Mouse (Mus musculus): Measurements from ENCODE around the gene Bex6. TPM values are rescaled to one million over a fixed set of nuclear protein-coding genes. Genes with fewer than 3 reads are reported as not detected.
A peak's percentile ranks its signal among the peaks of the same experiment; 100 is the strongest.

Gene Bex6
- polyA plus RNA-seq, 1 experiment from 2014 or later, result not detected

- no peak overlapping the region for H3K9ac ChIP-seq
Observed at GRCm38 (mm10) chr16:32147589-32148207, 31.9 kb upstream of the Bex6 start.

GRCm38 (mm10) chr16:32153976-32154375 lies 25.6 kb upstream of the Bex6 start:
- H3K27me3 ChIP-seq (ENCODE audit: insufficient read depth, low read length), result no peaks in the 10 kb centered on the region
- H3K4me1 ChIP-seq (ENCODE audit: insufficient read depth), result no peaks in the 10 kb centered on the region
- no peak for TF ChIP-seq CTCF (IDR thresholded peaks at IDR 0.05; ENCODE audit: low read depth)
- H3K9me3 ChIP-seq (ENCODE audit: low read depth, low read length), result no peaks in the 10 kb centered on the region
- no peak overlapping the region for H3K27ac ChIP-seq (ENCODE audit: low read depth)
- ATAC-seq (ENCODE audit: insufficient read depth), result no peak
- 56% methylated on average over 1 of the region's 1 CpGs for WGBS
- DNase-seq, result no peak
- H3K36me3 ChIP-seq (ENCODE audit: insufficient read depth), result no peaks in the 10 kb centered on the region
- no peak overlapping the region for H3K4me2 ChIP-seq
- peak overlapping the region; percentile 13; the same call in 1 of the 2 replicates for H3K9ac ChIP-seq
- H3K4me3 ChIP-seq (ENCODE audit: low read depth, low read length), result no peak overlapping the region

More at GRCm38 (mm10) chr16:32147589-32148207, 31.9 kb upstream of the Bex6 start:
- DNase-seq (peak; percentile 15), ATAC-seq (ENCODE audit: insufficient read depth) (0 out of 2 replicates have a peak, but pooled peaks have one; percentile 49)
- no peak overlapping the region for H3K4me3 ChIP-seq (ENCODE audit: low read depth, low read length)
- no peak overlapping the region for H3K27ac ChIP-seq (ENCODE audit: low read depth)
- H3K4me1 ChIP-seq (ENCODE audit: insufficient read depth), result no peaks in the 10 kb centered on the region
- peaks cover 16% of the 10 kb centered on the region; the same call in 1 of the 2 replicates for H3K9me3 ChIP-seq (ENCODE audit: low read depth, low read length)
- WGBS, result 61% methylated on average over 10 of the region's 13 CpGs
- H3K36me3 ChIP-seq (ENCODE audit: insufficient read depth), result peaks cover 11% of the 10 kb centered on the region; the same call in 1 of the 2 replicates
- no peak for TF ChIP-seq CTCF (IDR thresholded peaks at IDR 0.05; ENCODE audit: low read depth)
- H3K4me2 ChIP-seq, result peak overlapping the region; percentile 39
- H3K27me3 ChIP-seq (ENCODE audit: insufficient read depth, low read length), result no peaks in the 10 kb centered on the region

DNA sequence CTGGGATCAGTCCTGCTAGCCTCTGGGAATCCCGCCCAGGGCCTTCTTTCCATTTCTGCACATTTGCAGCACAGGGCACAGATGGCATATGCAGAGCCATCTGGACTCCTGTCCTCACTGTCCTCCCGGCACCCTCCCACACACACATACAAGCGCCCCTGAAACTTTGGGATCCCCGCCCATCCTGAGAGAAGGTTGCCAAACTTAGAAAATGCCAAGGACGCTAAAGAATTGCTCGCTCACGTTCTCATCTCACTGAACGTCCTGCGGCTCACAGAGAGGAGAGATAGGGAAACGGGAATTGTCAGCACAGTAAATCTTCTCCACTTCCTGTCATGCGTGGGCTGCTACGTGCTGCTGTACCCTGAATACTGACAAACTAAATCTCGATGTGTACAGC lies 25.2 kb upstream of the Bex6 start:
- Histone ChIP-seq H3K36me3 (ENCODE audit: insufficient read depth) (no peaks in the 10 kb centered on the region), H3K9me3 (ENCODE audit: low read depth, low read length) (no peaks in the 10 kb centered on the region), H3K4me1 (ENCODE audit: insufficient read depth) (no peaks in the 10 kb centered on the region), H3K9ac (peak overlapping the region; percentile 13), H3K4me2 (no peak overlapping the region), H3K4me3 (ENCODE audit: low read depth, low read length) (no peak overlapping the region), H3K27ac (ENCODE audit: low read depth) (no peak overlapping the region), H3K27me3 (ENCODE audit: insufficient read depth, low read length) (no peaks in the 10 kb centered on the region)
- WGBS, result 51% methylated on average over 13 of the region's 13 CpGs
- no peak for TF ChIP-seq CTCF (IDR thresholded peaks at IDR 0.05; ENCODE audit: low read depth)
- DNase-seq (peak; percentile 14), ATAC-seq (ENCODE audit: insufficient read depth) (no peak)

GRCm38 (mm10) chr16:32156719-32157118 lies 22.9 kb upstream of the Bex6 start:
- Histone ChIP-seq H3K4me1 (ENCODE audit: insufficient read depth) (no peaks in the 10 kb centered on the region), H3K27ac (ENCODE audit: low read depth) (no peak overlapping the region), H3K4me3 (ENCODE audit: low read depth, low read length) (no peak overlapping the region), H3K9me3 (ENCODE audit: low read depth, low read length) (no peaks in the 10 kb centered on the region), H3K4me2 (no peak overlapping the region), H3K9ac (no peak overlapping the region), H3K27me3 (ENCODE audit: insufficient read depth, low read length) (no peaks in the 10 kb centered on the region), H3K36me3 (ENCODE audit: insufficient read depth) (no peaks in the 10 kb centered on the region)
- 25% methylated on average over 3 of the region's 3 CpGs for WGBS
- DNase-seq, result no peak
- no peak for ATAC-seq (ENCODE audit: insufficient read depth)
- TF ChIP-seq CTCF (IDR thresholded peaks at IDR 0.05; ENCODE audit: low read depth), result no peak

DNA sequence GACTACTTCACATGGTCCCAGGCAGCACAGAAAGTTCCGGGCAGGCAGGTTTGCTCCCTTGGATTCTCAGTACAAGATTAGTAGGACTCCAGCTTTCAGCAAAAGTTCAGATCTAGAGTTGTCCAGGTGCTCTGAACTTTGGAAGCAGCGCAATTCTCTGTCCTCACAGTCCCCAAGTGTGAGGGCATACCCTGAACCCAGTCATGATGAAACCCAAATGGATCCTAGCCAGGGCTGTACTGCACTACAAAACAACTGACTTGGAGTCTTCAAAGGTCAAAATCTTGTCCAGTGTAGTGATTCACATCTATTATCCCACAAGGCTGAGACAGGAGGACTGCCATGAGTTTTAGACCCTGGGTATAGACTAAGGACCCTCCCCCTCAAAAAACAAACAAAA lies 22.3 kb upstream of the Bex6 start:
- no peak for TF ChIP-seq CTCF (IDR thresholded peaks at IDR 0.05; ENCODE audit: low read depth)
- Histone ChIP-seq H3K4me3 (ENCODE audit: low read depth, low read length) (no peak overlapping the region), H3K36me3 (ENCODE audit: insufficient read depth) (no peaks in the 10 kb centered on the region), H3K9me3 (ENCODE audit: low read depth, low read length) (no peaks in the 10 kb centered on the region), H3K4me2 (no peak overlapping the region), H3K4me1 (ENCODE audit: insufficient read depth) (no peaks in the 10 kb centered on the region), H3K27ac (ENCODE audit: low read depth) (no peak overlapping the region), H3K9ac (no peak overlapping the region), H3K27me3 (ENCODE audit: insufficient read depth, low read length) (no peaks in the 10 kb centered on the region)
- WGBS, result 70% methylated on average over 2 of the region's 2 CpGs
- ATAC-seq (ENCODE audit: insufficient read depth), result no peak
- DNase-seq, result no peak

GRCm38 (mm10) chr16:32158966-32159365 lies 20.7 kb upstream of the Bex6 start:
- no peak overlapping the region for H3K9ac ChIP-seq
- H3K4me2 ChIP-seq, result no peak overlapping the region
- no peaks in the 10 kb centered on the region for H3K4me1 ChIP-seq (ENCODE audit: insufficient read depth)
- 89% methylated on average over 3 of the region's 3 CpGs for WGBS
- H3K27me3 ChIP-seq (ENCODE audit: insufficient read depth, low read length), result no peaks in the 10 kb centered on the region
- ATAC-seq (ENCODE audit: insufficient read depth) (no peak), DNase-seq (no peak)
- H3K4me3 ChIP-seq (ENCODE audit: low read depth, low read length), result no peak overlapping the region
- no peak for TF ChIP-seq CTCF (IDR thresholded peaks at IDR 0.05; ENCODE audit: low read depth)
- H3K27ac ChIP-seq (ENCODE audit: low read depth), result no peak overlapping the region
- no peaks in the 10 kb centered on the region for H3K9me3 ChIP-seq (ENCODE audit: low read depth, low read length)
- H3K36me3 ChIP-seq (ENCODE audit: insufficient read depth), result no peaks in the 10 kb centered on the region

DNA sequence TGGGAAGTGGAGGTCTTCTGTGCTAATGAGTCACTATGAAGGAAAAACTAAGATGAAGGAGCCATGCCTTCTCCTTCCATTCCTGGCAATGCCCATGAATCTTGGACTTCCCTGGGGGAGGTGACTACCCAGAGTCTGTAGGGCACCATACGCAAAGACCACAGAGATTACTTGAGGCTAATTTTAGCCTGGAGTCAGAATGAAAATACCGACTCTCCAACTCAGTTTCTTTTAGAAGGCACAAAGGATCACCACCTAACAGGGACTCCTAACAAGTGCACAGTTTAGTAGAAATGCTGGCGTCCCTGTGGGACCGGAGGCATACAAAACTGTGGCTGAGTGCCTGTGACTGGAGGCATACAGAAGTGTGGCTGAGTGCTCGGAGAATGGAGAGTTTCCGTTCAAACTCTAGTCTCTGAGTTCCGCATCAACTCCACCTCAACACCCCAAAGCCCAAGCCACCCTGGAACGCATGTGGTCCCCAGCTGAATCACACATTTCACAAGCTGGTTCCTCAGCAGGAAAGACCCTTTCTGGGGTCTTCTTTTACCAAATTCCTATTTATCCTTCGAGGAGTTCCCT lies 18.8 kb upstream of the Bex6 start:
- Histone ChIP-seq H3K9me3 (ENCODE audit: low read depth, low read length) (no peaks in the 10 kb centered on the region), H3K27ac (ENCODE audit: low read depth) (no peak overlapping the region), H3K4me2 (no peak overlapping the region; the same call in 1 of the 2 replicates), H3K4me3 (ENCODE audit: low read depth, low read length) (no peak overlapping the region), H3K36me3 (ENCODE audit: insufficient read depth) (no peaks in the 10 kb centered on the region), H3K9ac (no peak overlapping the region), H3K4me1 (ENCODE audit: insufficient read depth) (0 out of 2 replicates have a peak, but pooled peaks cover 2% of the 10 kb centered on the region), H3K27me3 (ENCODE audit: insufficient read depth, low read length) (peaks cover 5% of the 10 kb centered on the region; the same call in 1 of the 2 replicates)
- no peak for TF ChIP-seq CTCF (IDR thresholded peaks at IDR 0.05; ENCODE audit: low read depth)
- DNase-seq, result no peak
- 88% methylated on average over 9 of the region's 9 CpGs for WGBS
- no peak for ATAC-seq (ENCODE audit: insufficient read depth)

Data from lung, embryonic 14.5 days (tissue).